Mouse (Mus musculus): Measurements from ENCODE around the gene Lclat1. TPM values are rescaled to one million over a fixed set of nuclear protein-coding genes. Genes with fewer than 3 reads are reported as not detected.

Lclat1 gene
- polyA plus RNA-seq, 1 experiment from 2014 or later, result 12.2 TPM

DNA sequence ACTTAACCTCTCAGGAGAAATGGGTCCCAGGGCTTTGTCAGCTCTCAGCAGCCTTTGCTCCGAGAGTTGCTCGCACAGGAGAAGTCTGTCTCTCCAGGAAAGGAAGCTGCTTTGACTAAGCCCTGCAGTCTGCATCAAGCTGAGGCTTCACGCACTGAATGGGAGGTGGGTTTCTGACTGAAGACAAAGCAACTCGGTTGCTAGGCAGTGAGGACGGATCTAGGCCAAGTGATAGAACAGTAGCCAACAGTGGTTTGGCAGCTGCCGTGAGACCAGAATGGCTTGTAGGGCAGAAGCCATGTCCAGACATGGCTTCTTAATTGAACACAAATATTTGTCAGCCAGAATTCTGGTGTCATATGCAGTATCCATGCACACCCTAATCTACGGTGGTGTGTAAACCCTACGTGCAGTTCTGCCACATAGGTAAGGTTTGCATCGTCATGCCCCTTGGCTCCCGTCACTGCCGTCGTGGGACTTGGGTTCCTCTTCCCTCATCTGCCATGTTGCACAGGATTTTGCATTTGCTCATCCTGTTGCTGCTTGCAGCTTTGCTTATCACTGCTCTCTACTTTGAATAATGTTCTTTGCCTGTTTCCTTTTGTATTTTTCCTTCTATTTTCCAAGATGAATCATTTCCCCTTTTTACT is 122.7 kb downstream of the Lclat1 start:
- ATAC-seq, result peak; percentile 48; the same call in 1 of the 2 replicates
- H3K27ac ChIP-seq (ENCODE audit: low read depth, low read length), result no peak overlapping the region
- H3K4me1 ChIP-seq (ENCODE audit: control insufficient read depth, insufficient read depth, low read length), result peaks cover 9% of the 10 kb centered on the region
- H3K27me3 ChIP-seq (replicated peaks; ENCODE audit: control insufficient read depth, insufficient read depth, low read length), result no peaks in the 10 kb centered on the region
- no peak overlapping the region for H3K9ac ChIP-seq (ENCODE audit: low read length)
- H3K36me3 ChIP-seq (ENCODE audit: control insufficient read depth, insufficient read depth, low read length), result no peaks in the 10 kb centered on the region
- no peaks in the 10 kb centered on the region for H3K9me3 ChIP-seq (replicated peaks; ENCODE audit: control insufficient read depth, low read length)
- H3K4me2 ChIP-seq (ENCODE audit: low read length), result no peak overlapping the region
- WGBS, result 63% methylated on average over 12 of the region's 12 CpGs
- DNase-seq (ENCODE audit: low spot score), result peak; percentile 52
- no peak overlapping the region for H3K4me3 ChIP-seq (ENCODE audit: low read depth, low read length)

DNA sequence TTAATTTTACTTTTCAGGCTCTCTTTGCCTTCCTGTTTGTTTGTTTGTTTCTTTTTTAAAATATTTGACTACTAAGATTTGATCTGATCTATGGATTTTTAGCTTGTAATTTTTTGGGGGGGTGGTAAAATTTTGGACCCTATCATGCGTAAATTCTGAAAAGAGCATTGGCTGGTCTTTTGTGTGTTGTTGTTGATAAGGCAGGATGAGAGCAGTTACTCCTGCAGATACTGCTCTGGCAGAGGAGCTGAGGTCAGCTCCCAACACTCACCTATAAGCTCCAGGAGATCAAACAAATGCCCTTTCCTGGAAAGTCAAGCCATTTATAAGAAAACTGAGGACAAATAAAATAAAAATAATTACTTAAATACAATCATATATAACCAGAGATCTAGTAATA is 123.6 kb downstream of the Lclat1 start:
- WGBS, result 94% methylated on average over 1 of the region's 1 CpGs
- H3K27me3 ChIP-seq (replicated peaks; ENCODE audit: control insufficient read depth, insufficient read depth, low read length), result no peaks in the 10 kb centered on the region
- no peaks in the 10 kb centered on the region for H3K9me3 ChIP-seq (replicated peaks; ENCODE audit: control insufficient read depth, low read length)
- H3K27ac ChIP-seq (ENCODE audit: low read depth, low read length), result no peak overlapping the region
- no peak overlapping the region for H3K9ac ChIP-seq (ENCODE audit: low read length)
- no peak for ATAC-seq
- no peak overlapping the region for H3K4me3 ChIP-seq (ENCODE audit: low read depth, low read length)
- peaks cover 3% of the 10 kb centered on the region for H3K4me1 ChIP-seq (ENCODE audit: control insufficient read depth, insufficient read depth, low read length)
- no peak for DNase-seq (ENCODE audit: low spot score)
- no peaks in the 10 kb centered on the region for H3K36me3 ChIP-seq (ENCODE audit: control insufficient read depth, insufficient read depth, low read length)
- no peak overlapping the region for H3K4me2 ChIP-seq (ENCODE audit: low read length)

GRCm38 (mm10) chr17:73232593-73232992 is 124.8 kb downstream of the Lclat1 start:
- ATAC-seq (no peak), DNase-seq (ENCODE audit: low spot score) (no peak)
- 98% methylated on average over 2 of the region's 2 CpGs for WGBS
- H3K9ac ChIP-seq (ENCODE audit: low read length), result no peak overlapping the region
- H3K4me3 ChIP-seq (ENCODE audit: low read depth, low read length), result no peak overlapping the region
- H3K27me3 ChIP-seq (replicated peaks; ENCODE audit: control insufficient read depth, insufficient read depth, low read length), result no peaks in the 10 kb centered on the region
- H3K36me3 ChIP-seq (ENCODE audit: control insufficient read depth, insufficient read depth, low read length), result no peaks in the 10 kb centered on the region
- no peaks in the 10 kb centered on the region for H3K9me3 ChIP-seq (replicated peaks; ENCODE audit: control insufficient read depth, low read length)
- no peaks in the 10 kb centered on the region; the same call in 1 of the 2 replicates for H3K4me1 ChIP-seq (ENCODE audit: control insufficient read depth, insufficient read depth, low read length)
- H3K27ac ChIP-seq (ENCODE audit: low read depth, low read length), result no peak overlapping the region
- H3K4me2 ChIP-seq (ENCODE audit: low read length), result no peak overlapping the region

DNA sequence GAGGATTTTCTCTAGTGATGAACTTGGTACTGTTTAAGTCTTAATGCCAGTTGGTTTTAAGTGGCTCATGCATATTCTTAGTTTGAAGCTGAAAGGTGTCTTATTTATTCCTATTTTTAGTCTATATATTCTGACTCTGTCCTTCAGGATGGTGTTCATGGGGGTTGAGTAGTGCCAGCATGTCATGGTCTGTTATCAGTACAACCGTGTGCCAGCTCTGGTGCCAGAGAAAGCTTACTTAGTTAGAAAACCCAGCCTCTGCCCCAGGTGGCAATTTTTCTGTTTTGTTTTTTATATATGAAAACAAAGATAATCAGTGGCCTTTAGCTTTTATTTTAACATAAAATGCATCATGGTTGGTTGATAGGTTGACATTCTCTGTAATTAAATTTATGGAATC is 126.2 kb downstream of the Lclat1 start:
- H3K36me3 ChIP-seq (ENCODE audit: control insufficient read depth, insufficient read depth, low read length), result no peaks in the 10 kb centered on the region
- no peak for DNase-seq (ENCODE audit: low spot score)
- no peaks in the 10 kb centered on the region; the same call in 1 of the 2 replicates for H3K4me1 ChIP-seq (ENCODE audit: control insufficient read depth, insufficient read depth, low read length)
- H3K4me2 ChIP-seq (ENCODE audit: low read length), result no peak overlapping the region
- H3K4me3 ChIP-seq (ENCODE audit: low read depth, low read length), result no peak overlapping the region
- H3K9ac ChIP-seq (ENCODE audit: low read length), result no peak overlapping the region
- WGBS, result 87% methylated on average over 1 of the region's 1 CpGs
- H3K27ac ChIP-seq (ENCODE audit: low read depth, low read length), result no peak overlapping the region
- no peak for ATAC-seq
- no peaks in the 10 kb centered on the region for H3K27me3 ChIP-seq (replicated peaks; ENCODE audit: control insufficient read depth, insufficient read depth, low read length)
- H3K9me3 ChIP-seq (replicated peaks; ENCODE audit: control insufficient read depth, low read length), result no peaks in the 10 kb centered on the region

GRCm38 (mm10) chr17:73237178-73237853 is 129.5 kb downstream of the Lclat1 start:
- no peaks in the 10 kb centered on the region for H3K9me3 ChIP-seq (replicated peaks; ENCODE audit: control insufficient read depth, low read length)
- H3K4me2 ChIP-seq (ENCODE audit: low read length), result no peak overlapping the region
- no peak overlapping the region for H3K4me3 ChIP-seq (ENCODE audit: low read depth, low read length)
- H3K27ac ChIP-seq (ENCODE audit: low read depth, low read length), result no peak overlapping the region
- no peak for DNase-seq (ENCODE audit: low spot score)
- no peaks in the 10 kb centered on the region for H3K4me1 ChIP-seq (ENCODE audit: control insufficient read depth, insufficient read depth, low read length)
- H3K9ac ChIP-seq (ENCODE audit: low read length), result no peak overlapping the region
- WGBS, result 83% methylated on average over 3 of the region's 3 CpGs
- H3K36me3 ChIP-seq (ENCODE audit: control insufficient read depth, insufficient read depth, low read length), result no peaks in the 10 kb centered on the region
- ATAC-seq, result no peak
- no peaks in the 10 kb centered on the region for H3K27me3 ChIP-seq (replicated peaks; ENCODE audit: control insufficient read depth, insufficient read depth, low read length)

- no peaks in the 10 kb centered on the region for H3K9me3 ChIP-seq (replicated peaks; ENCODE audit: control insufficient read depth, low read length)
- no peak overlapping the region for H3K27ac ChIP-seq (ENCODE audit: low read depth, low read length)
- DNase-seq (ENCODE audit: low spot score), result no peak
- no peaks in the 10 kb centered on the region for H3K27me3 ChIP-seq (replicated peaks; ENCODE audit: control insufficient read depth, insufficient read depth, low read length)
- H3K36me3 ChIP-seq (ENCODE audit: control insufficient read depth, insufficient read depth, low read length), result peaks cover 2% of the 10 kb centered on the region; the same call in 1 of the 2 replicates
- H3K4me3 ChIP-seq (ENCODE audit: low read depth, low read length), result no peak overlapping the region
- ATAC-seq, result no peak
- 90% methylated on average over 5 of the region's 5 CpGs for WGBS
- H3K9ac ChIP-seq (ENCODE audit: low read length), result no peak overlapping the region
- no peak overlapping the region for H3K4me2 ChIP-seq (ENCODE audit: low read length)
- H3K4me1 ChIP-seq (ENCODE audit: control insufficient read depth, insufficient read depth, low read length), result no peaks in the 10 kb centered on the region
Observed at GRCm38 (mm10) chr17:73238501-73238900, 130.7 kb downstream of the Lclat1 start.

DNA sequence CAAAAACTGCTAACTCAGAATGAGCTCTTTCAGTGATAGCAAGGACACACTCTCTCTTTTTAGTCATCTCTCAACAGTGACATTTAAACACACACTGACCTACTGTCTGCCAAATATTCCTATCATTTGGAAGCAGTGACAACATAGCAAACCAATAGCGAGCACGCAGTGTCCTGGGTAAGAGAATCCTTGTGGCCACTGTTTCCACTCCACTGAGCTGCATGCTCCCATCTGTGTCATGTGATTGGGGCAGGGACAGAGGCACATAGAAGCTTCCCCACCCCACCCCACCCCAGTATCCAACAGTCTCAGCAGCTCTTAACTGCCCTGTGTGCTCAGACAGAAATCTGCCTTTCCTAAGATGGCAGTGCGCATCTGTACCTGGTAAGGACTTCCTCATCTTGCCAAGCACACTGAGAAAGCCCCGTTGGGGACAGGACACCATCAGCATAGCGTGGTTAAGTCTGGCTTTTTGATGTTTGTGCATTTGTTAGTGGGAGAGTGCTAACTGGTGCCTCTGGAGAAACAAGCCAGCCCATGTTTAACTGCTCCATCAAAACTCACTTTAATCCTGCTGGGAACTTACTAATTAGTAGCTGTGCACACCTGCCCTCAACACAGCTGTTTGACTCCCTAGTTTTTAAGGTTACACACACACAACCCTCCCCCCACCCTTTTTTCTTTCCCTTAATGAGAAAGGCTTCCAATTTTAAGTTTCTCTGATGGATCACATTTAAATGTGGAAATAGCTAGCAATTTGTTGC is 133.5 kb downstream of the Lclat1 start:
- peaks cover 6% of the 10 kb centered on the region; the same call in 1 of the 2 replicates for H3K36me3 ChIP-seq (ENCODE audit: control insufficient read depth, insufficient read depth, low read length)
- no peaks in the 10 kb centered on the region for H3K27me3 ChIP-seq (replicated peaks; ENCODE audit: control insufficient read depth, insufficient read depth, low read length)
- no peak for DNase-seq (ENCODE audit: low spot score)
- H3K4me1 ChIP-seq (ENCODE audit: control insufficient read depth, insufficient read depth, low read length), result no peaks in the 10 kb centered on the region
- H3K9me3 ChIP-seq (replicated peaks; ENCODE audit: control insufficient read depth, low read length), result no peaks in the 10 kb centered on the region
- no peak overlapping the region for H3K4me2 ChIP-seq (ENCODE audit: low read length)
- no peak overlapping the region for H3K9ac ChIP-seq (ENCODE audit: low read length)
- no peak overlapping the region for H3K27ac ChIP-seq (ENCODE audit: low read depth, low read length)
- no peak overlapping the region for H3K4me3 ChIP-seq (ENCODE audit: low read depth, low read length)
- no peak for ATAC-seq
- WGBS, result 80% methylated on average over 5 of the region's 5 CpGs

DNA sequence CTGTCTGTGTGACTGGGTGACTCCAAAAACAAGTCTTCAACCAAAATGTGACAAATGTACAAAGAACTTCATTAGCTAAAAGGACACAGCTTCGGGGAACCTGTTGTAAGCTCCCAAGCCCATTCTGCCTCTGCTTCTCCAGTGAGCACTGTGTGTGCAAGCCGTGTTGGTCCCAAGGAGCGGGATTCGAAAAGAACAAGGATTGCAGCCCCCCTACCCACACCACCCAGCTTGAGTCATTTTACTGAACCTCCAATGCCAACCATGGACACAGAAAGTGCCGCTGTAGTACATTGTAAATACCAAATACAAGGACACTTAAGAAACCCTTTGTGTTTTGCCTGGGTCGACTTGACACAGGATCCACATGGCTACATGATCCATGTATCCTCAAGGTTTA is 135.9 kb downstream of the Lclat1 start:
- no peak for ATAC-seq
- no peaks in the 10 kb centered on the region for H3K9me3 ChIP-seq (replicated peaks; ENCODE audit: control insufficient read depth, low read length)
- no peak overlapping the region for H3K27ac ChIP-seq (ENCODE audit: low read depth, low read length)
- H3K4me3 ChIP-seq (ENCODE audit: low read depth, low read length), result no peak overlapping the region
- no peaks in the 10 kb centered on the region for H3K27me3 ChIP-seq (replicated peaks; ENCODE audit: control insufficient read depth, insufficient read depth, low read length)
- 94% methylated on average over 6 of the region's 6 CpGs for WGBS
- no peaks in the 10 kb centered on the region for H3K4me1 ChIP-seq (ENCODE audit: control insufficient read depth, insufficient read depth, low read length)
- no peak overlapping the region for H3K9ac ChIP-seq (ENCODE audit: low read length)
- DNase-seq (ENCODE audit: low spot score), result no peak
- no peak overlapping the region for H3K4me2 ChIP-seq (ENCODE audit: low read length)
- H3K36me3 ChIP-seq (ENCODE audit: control insufficient read depth, insufficient read depth, low read length), result peaks cover 6% of the 10 kb centered on the region; the same call in 1 of the 2 replicates

All from forebrain, embryonic 14.5 days (tissue).